In the genomic region with DNA sequence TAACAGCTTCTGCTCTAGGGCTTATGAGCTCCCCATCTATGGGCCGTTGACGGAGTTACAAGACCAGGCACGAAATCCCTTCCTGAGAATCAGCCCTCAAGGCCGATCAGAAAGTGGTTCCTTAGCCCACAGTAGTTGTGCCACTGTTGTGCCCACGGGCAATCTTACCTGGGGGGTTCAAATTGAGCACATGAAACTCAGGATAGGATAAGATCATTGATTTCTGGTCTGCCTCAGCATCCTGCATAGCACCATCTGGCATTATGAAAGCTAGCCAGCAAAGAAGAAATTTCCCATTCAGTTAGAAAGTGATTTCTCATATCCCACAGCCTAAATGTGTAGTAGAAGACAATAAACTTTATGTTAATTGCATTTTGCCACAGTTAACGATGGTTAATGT, we compare ENCODE assay signal across 17 mouse cellular contexts.
"Had no signal": no experiment of that assay in that cellular context is flagged by ENCODE, and none has a peak within 500 bp of the region (broad histone marks: within the 10 kb centered on the region; RNA-seq: fewer than 3 reads in every experiment).

No protein-coding gene starts in this region.

- H3K4me2 ChIP-seq: limb, embryonic 12.5 days; limb, embryonic 15.5 days; liver, embryonic 11.5 days; lung, embryonic 14.5 days; midbrain, embryonic 11.5 days had no signal

- H3K4me3 ChIP-seq: limb, embryonic 12.5 days; limb, embryonic 15.5 days had no signal

- DNase-seq: kidney, adult 2 months; kidney, postnatal 10 days; kidney, postnatal 36 days; left cerebral cortex, postnatal 4 days; liver, postnatal 0 days; lung, embryonic 14.5 days; lung, postnatal 14 days; lung, postnatal 4 days; midbrain, embryonic 14.5 days; right cerebral cortex, postnatal 4 days; thymus, postnatal 25 days had no signal

- ATAC-seq: inflammation-experienced regulatory T-cells, adult 6 months; liver, postnatal 0 days had no signal

- H3K4me1 ChIP-seq: limb, embryonic 15.5 days had no signal

- H3K27me3 ChIP-seq: limb, embryonic 15.5 days had no signal

- H3K9me3 ChIP-seq: limb, embryonic 12.5 days; limb, embryonic 15.5 days had no signal

- H3K9ac ChIP-seq: limb, embryonic 12.5 days; limb, embryonic 15.5 days; liver, embryonic 14.5 days; liver, postnatal 0 days; lung, embryonic 14.5 days had no signal

- H3K27ac ChIP-seq: limb, embryonic 12.5 days; limb, embryonic 15.5 days; liver, embryonic 14.5 days had no signal

- H3K36me3 ChIP-seq: limb, embryonic 12.5 days; limb, embryonic 15.5 days had no signal
